Mouse (Mus musculus) kidney, postnatal 0 days (tissue): ENCODE results near the gene Rora. TPM values are rescaled to one million over a fixed set of nuclear protein-coding genes. Genes with fewer than 3 reads are reported as not detected.

Experiments used
- ATAC-seq: fragments of 200-750 bp; cut with Nextera tagmentation; replicated peaks from 2 replicates; pipeline ENCODE4 v1.8.0; 2017; ENCODE audit warnings: low read depth, moderate number of reproducible peaks, moderate TSS enrichment, moderate library complexity; ENCODE audit not compliant: low FRiP score
- DNase-seq: peaks from one replicate; pipeline ENCODE4 v3.0.0-alpha.2; 2016; ENCODE audit warnings: low spot score
- H3K27ac ChIP-seq: fragments of 300-500 bp; sonication (generic); 2 replicates; pipeline ENCODE4 v1.5.1; 2014; ENCODE audit warnings: mild to moderate bottlenecking
- H3K27me3 ChIP-seq: fragments of 300-500 bp; sonication (generic); 2 replicates; pipeline ENCODE4 v1.6.1; 2014; ENCODE audit warnings: low read length, mixed read lengths; ENCODE audit not compliant: insufficient read depth
- H3K36me3 ChIP-seq: fragments of 300-500 bp; sonication (generic); 2 replicates; pipeline ENCODE4 v1.6.1; 2014; ENCODE audit warnings: low read length, mixed read lengths; ENCODE audit not compliant: insufficient read depth
- H3K4me1 ChIP-seq: fragments of 300-500 bp; sonication (generic); replicated peaks from 2 replicates; pipeline ENCODE4 v1.6.1; 2014; ENCODE audit warnings: antibody characterized with exemption, low read length, mixed read lengths; ENCODE audit not compliant: insufficient read depth
- H3K4me2 ChIP-seq: fragments of 300-500 bp; sonication (generic); 2 replicates; pipeline ENCODE4 v1.6.1; 2014; ENCODE audit warnings: mild to moderate bottlenecking, low read length, moderate library complexity, mixed read lengths
- H3K4me3 ChIP-seq: fragments of 300-500 bp; sonication (generic); replicated peaks from 2 replicates; pipeline ENCODE4 v1.5.1; 2014; ENCODE audit warnings: low read depth, low read length
- H3K9ac ChIP-seq: fragments of 300-500 bp; sonication (generic); 2 replicates; pipeline ENCODE4 v1.6.1; 2014; ENCODE audit warnings: low read depth, low read length
- H3K9me3 ChIP-seq: fragments of 300-500 bp; sonication (generic); replicated peaks from 2 replicates; pipeline ENCODE4 v1.6.1; 2016; ENCODE audit warnings: low read length, inconsistent platforms, mixed read lengths
- CTCF ChIP-seq: IDR thresholded peaks from 2 replicates; pipeline ENCODE4 v1.5.1; 2016; ENCODE audit warnings: antibody characterized with exemption, low read depth, mild to moderate bottlenecking, moderate library complexity
- WGBS: fragments of 180-500 bp; shearing (Covaris S2); extraction: QIAGEN DNeasy Blood & Tissue Kit; methylation state at CpG from one replicate; pipeline ENCODE4 v1.1.7; 2014; 5-methylcytosine and 5-hydroxymethylcytosine counted together
- polyA plus RNA-seq: library from polyadenylated mRNA; unstranded; fragments of >200 nt; fragmentation: Nextera tagmentation; extraction: Ambion mirVana; gene quantifications from 2 replicates; pipeline ENCODE4 v1.2.1, GENCODE M21; 2015

Rora gene
- polyA plus RNA-seq, 1 experiment from 2014 or later = 9.8 TPM

DNA sequence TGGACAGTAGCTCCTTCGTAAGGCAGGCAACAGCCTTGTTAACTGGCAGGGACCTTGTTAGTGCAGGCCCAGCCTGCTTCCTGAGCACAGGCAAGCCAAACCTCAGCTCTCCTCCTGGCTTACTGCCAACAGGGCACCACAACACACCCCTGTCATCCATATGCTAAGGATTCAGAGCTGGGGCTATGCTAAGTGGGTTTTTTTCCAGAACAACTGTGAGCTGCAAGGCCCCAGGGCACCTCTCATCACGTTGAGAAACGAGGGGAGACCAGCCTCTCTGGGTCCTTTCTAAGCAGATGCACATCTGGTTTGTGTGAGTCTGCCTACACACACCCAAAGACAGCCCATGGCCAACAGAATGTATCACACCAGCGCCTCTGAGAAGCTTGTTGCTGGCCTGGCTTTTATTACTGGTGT, 289.0 kb downstream of the Rora start:
- no peak; the same call in 1 of the 2 replicates for TF ChIP-seq CTCF
- no peak overlapping the region for H3K4me2 ChIP-seq
- 73% methylated on average over 4 of the region's 4 CpGs for WGBS
- no peaks in the 10 kb centered on the region for H3K9me3 ChIP-seq
- no peak overlapping the region for H3K27ac ChIP-seq
- H3K9ac ChIP-seq = no peak overlapping the region
- H3K4me1 ChIP-seq = no peaks in the 10 kb centered on the region
- DNase-seq (no peak), ATAC-seq (no peak)
- no peaks in the 10 kb centered on the region for H3K36me3 ChIP-seq
- H3K27me3 ChIP-seq = no peaks in the 10 kb centered on the region
- H3K4me3 ChIP-seq = no peak overlapping the region

DNA sequence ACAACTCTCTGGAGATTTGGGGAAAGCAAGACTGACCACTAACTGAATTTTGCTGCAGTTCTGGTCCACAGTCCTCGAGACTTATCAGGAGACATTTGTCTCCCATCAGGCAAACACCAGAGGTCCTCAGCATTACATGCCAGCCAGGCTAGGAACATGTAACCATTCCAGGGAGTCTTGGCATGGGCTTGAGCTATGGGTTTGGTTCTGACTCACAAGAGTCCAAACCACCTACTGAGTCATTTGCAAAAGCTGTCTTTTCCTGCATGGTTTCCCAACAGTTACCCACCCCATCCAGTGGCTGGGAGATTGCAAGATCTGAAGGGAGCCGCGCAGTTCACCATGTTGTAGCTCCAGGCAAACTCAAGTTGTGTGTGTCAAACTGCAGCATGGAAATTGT, 290.4 kb downstream of the Rora start:
- Histone ChIP-seq H3K9ac (no peak overlapping the region), H3K4me1 (no peaks in the 10 kb centered on the region), H3K4me3 (no peak overlapping the region), H3K4me2 (no peak overlapping the region), H3K27me3 (no peaks in the 10 kb centered on the region), H3K36me3 (no peaks in the 10 kb centered on the region), H3K9me3 (no peaks in the 10 kb centered on the region), H3K27ac (no peak overlapping the region)
- no peak for TF ChIP-seq CTCF
- 97% methylated on average over 3 of the region's 3 CpGs for WGBS
- ATAC-seq (no peak), DNase-seq (no peak)

DNA sequence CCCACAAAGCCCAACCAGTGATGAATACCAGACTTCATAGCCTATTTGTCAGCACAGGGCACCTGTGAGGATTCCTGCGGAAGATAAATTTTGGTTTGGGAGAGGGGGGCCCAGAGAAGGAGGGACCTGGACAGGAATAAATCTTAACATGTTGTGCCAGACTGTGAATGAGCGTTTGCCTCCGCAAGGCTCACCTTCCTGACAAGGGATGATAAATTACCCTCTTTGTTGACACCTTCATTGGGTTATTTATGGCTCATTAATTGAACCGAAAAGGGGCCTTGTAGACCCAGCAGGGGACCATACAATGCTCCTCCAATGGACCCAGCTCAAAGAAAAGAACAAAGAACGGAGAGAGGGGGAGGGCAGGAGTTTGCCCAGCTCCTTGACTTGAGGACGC, 294.1 kb downstream of the Rora start:
- Histone ChIP-seq H3K9me3 (no peaks in the 10 kb centered on the region), H3K4me2 (no peak overlapping the region), H3K36me3 (no peaks in the 10 kb centered on the region), H3K27me3 (no peaks in the 10 kb centered on the region), H3K4me1 (no peaks in the 10 kb centered on the region), H3K27ac (no peak overlapping the region), H3K4me3 (no peak overlapping the region), H3K9ac (no peak overlapping the region)
- TF ChIP-seq CTCF = no peak
- ATAC-seq (no peak), DNase-seq (peak; percentile 62)
- WGBS = 19% methylated on average over 6 of the region's 6 CpGs

DNA sequence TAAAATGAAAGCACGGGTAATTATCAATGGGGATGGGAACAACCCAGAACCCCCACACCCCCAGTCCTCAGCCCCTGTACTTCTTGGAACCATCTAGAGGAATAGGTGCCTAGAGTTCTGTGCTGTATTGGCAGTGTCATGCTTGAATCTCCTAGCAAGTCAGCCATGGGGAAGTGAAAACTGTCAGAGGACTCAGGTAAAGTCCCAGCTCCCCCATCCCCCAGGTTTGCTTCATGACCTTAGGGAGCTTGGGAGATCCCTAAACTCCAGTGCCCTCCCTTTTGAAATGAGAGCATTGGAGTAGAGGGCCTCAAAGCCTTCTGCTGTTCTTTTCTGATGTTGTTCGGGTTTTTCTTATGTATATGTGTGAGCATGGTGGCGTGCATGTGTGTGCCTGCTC, 294.6 kb downstream of the Rora start:
- TF ChIP-seq CTCF = no peak
- ATAC-seq (no peak), DNase-seq (no peak)
- H3K4me1 ChIP-seq = no peaks in the 10 kb centered on the region
- no peaks in the 10 kb centered on the region for H3K9me3 ChIP-seq
- no peak overlapping the region for H3K27ac ChIP-seq
- no peaks in the 10 kb centered on the region for H3K36me3 ChIP-seq
- 64% methylated on average over 3 of the region's 3 CpGs for WGBS
- no peak overlapping the region for H3K9ac ChIP-seq
- no peaks in the 10 kb centered on the region for H3K27me3 ChIP-seq
- H3K4me2 ChIP-seq = no peak overlapping the region
- H3K4me3 ChIP-seq = no peak overlapping the region

DNA sequence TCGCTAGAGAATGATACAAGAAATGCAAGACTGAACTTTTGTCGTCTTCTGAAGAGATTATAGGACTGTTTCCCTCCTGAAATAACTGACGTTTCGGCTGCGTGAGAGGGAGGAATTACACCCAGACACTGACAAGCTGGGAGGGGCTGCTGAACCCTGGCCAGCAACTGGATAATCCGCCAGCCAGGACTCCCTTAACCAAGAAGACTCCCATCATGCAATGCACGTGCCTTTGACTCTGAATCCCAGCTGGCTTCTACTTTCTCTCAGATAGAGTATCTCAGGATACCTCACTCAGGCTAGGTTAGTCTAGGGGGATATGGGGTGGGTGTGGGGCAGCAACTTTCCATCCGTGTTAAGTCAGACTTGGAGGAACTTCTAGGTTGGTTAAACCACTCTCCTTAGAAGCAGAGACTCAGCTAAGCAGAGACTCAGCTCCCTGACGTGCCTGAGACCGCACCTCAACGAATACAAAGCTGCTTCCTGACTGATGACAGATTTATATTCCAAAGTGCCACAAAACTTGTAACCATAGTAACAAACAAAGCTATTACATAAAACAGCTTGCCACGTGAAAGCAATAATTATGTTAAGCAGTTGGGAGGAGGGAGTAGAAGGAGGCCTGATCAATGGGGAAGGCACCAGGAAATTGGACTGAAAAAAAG, 302.8 kb downstream of the Rora start:
- Histone ChIP-seq H3K9ac (no peak overlapping the region), H3K36me3 (no peaks in the 10 kb centered on the region), H3K27me3 (no peaks in the 10 kb centered on the region), H3K4me1 (no peaks in the 10 kb centered on the region), H3K27ac (no peak overlapping the region), H3K4me3 (no peak overlapping the region), H3K4me2 (no peak overlapping the region; the same call in 1 of the 2 replicates), H3K9me3 (no peaks in the 10 kb centered on the region)
- DNase-seq (peak; percentile 59), ATAC-seq (no peak)
- TF ChIP-seq CTCF = no peak
- WGBS = 26% methylated on average over 12 of the region's 12 CpGs

DNA sequence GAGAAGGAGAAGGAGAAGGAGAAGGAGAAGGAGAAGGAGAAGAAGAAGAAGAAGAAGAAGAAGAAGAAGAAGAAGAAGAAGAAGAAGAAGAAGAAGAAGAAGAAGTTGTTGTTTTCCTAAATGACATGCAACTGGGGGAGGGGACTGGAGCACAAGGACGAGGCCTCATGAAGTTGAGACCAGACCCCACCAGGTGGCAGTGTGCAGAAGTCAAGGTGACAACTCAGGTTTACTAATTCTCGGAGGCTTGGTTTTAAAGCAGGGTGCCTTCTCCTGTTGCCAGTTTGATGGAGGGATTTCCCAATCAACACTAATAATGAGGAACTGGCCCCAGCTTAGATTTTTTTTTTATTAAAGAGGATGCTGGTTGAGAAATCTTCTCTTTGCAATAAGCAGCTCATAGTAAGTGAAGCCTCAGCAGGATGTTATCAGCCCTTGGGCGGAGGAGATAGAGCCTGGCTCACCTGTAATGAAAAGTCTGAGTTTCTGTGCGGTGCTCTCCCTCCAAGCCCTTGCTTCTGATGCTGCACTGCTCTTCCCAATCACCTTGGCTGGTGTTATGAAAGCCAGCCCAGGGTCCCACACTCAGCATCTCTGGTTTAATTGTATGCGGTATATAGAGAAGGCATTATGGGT, 303.5 kb downstream of the Rora start:
- Histone ChIP-seq H3K27me3 (no peaks in the 10 kb centered on the region), H3K4me1 (no peaks in the 10 kb centered on the region), H3K9ac (no peak overlapping the region), H3K4me2 (no peak overlapping the region), H3K27ac (no peak overlapping the region), H3K4me3 (no peak overlapping the region), H3K36me3 (no peaks in the 10 kb centered on the region), H3K9me3 (no peaks in the 10 kb centered on the region)
- ATAC-seq (no peak), DNase-seq (peak; percentile 83)
- peak; percentile 75 for TF ChIP-seq CTCF
- 60% methylated on average over 5 of the region's 5 CpGs for WGBS
